Mouse (Mus musculus) ES-E14 (cell line): ENCODE data around the gene Cbx2. TPM values are rescaled to one million over a fixed set of nuclear protein-coding genes. Genes with fewer than 3 reads are reported as not detected.

Experiments used
- DNase-seq: peaks from one replicate; pipeline ENCODE4 v3.0.0-alpha.2; 2013; ENCODE audit warnings: low read depth, low spot score
- H3K27ac ChIP-seq: 2 replicates; pipeline ENCODE4 v1.5.1; 2012; ENCODE audit warnings: low read depth, mild to moderate bottlenecking, low read length, moderate library complexity, mixed read lengths; ENCODE audit not compliant: poor library complexity, insufficient read depth, severe bottlenecking
- H3K36me3 ChIP-seq: 2 replicates; pipeline ENCODE4 v1.6.1; 2012; ENCODE audit warnings: mild to moderate bottlenecking, low read length, moderate library complexity, mixed read lengths; ENCODE audit not compliant: control insufficient read depth, poor library complexity, insufficient read depth, severe bottlenecking
- H3K4me1 ChIP-seq, 2 experiments: fragments of 150-350 bp in 1 of 2; sonication (generic) in 1 of 2; 2 replicates each; pipeline ENCODE4 v1.6.1; 2012; ENCODE audit warnings: low read length in 2 of 2, mild to moderate bottlenecking in 1 of 2, mixed read lengths in 1 of 2; ENCODE audit not compliant: control insufficient read depth in 2 of 2, insufficient read depth in 2 of 2, poor library complexity in 1 of 2
- H3K4me3 ChIP-seq, 2 experiments: fragments of 150-350 bp in 1 of 2; sonication (generic) in 1 of 2; 2 replicates each; pipeline ENCODE4 v1.5.1; 2012; ENCODE audit warnings: low read length in 2 of 2, low read depth in 1 of 2, mild to moderate bottlenecking in 1 of 2, mixed read lengths in 1 of 2; ENCODE audit not compliant: insufficient read depth in 1 of 2, poor library complexity in 1 of 2, severe bottlenecking in 1 of 2
- H3K9ac ChIP-seq: 2 replicates; pipeline ENCODE4 v1.6.1; 2012; ENCODE audit warnings: low read depth, mild to moderate bottlenecking, low read length, mixed read lengths; ENCODE audit not compliant: poor library complexity, insufficient read depth, severe bottlenecking
- H3K9me3 ChIP-seq: fragments of 150-350 bp; sonication (generic); 2 replicates; pipeline ENCODE4 v1.6.1; 2012; ENCODE audit warnings: low read depth, mild to moderate bottlenecking, low read length; ENCODE audit not compliant: control insufficient read depth, insufficient read depth
- CHD2 ChIP-seq: IDR thresholded peaks from 2 replicates; pipeline ENCODE4 v1.6.1; 2014; ENCODE audit warnings: mild to moderate bottlenecking, low read depth, low read length, inconsistent platforms
- HCFC1 ChIP-seq: IDR thresholded peaks from 2 replicates; pipeline ENCODE4 v1.6.1; 2012; ENCODE audit warnings: low read length, inconsistent platforms, borderline replicate concordance; ENCODE audit not compliant: insufficient read depth
- MAFK ChIP-seq: IDR thresholded peaks from 2 replicates; pipeline ENCODE4 v1.6.1; 2014; ENCODE audit warnings: mild to moderate bottlenecking, low read depth, low read length, inconsistent platforms; ENCODE audit not compliant: insufficient read depth
- ZC3H11A ChIP-seq: IDR thresholded peaks from 2 replicates; pipeline ENCODE4 v1.6.1; 2012; ENCODE audit warnings: low read depth, mild to moderate bottlenecking, inconsistent platforms, low read length, borderline replicate concordance
- ZNF384 ChIP-seq: IDR thresholded peaks from 2 replicates; pipeline ENCODE4 v1.6.1; 2012; ENCODE audit warnings: low read depth, low read length, inconsistent platforms
- in situ Hi-C, 2 experiments: fragments of 600-800 bp; cut with MboI; formaldehyde crosslinking; loops; one replicate each; pipeline ENCODE4 v1.15.1; 2025; ENCODE audit warnings: low sequenced_read_pairs in 2 of 2, inconsistent platforms in 1 of 2; ENCODE audit not compliant: unreplicated experiment in 2 of 2
- total RNA-seq: library from RNA; depleted of rRNA; stranded (reverse); fragments of 300-350 nt; gene quantifications from 2 replicates; pipeline ENCODE4 v1.2.3, GENCODE M21; 2012

Cbx2 gene
- total RNA-seq, 1 experiment, result 13.9 TPM

DNA sequence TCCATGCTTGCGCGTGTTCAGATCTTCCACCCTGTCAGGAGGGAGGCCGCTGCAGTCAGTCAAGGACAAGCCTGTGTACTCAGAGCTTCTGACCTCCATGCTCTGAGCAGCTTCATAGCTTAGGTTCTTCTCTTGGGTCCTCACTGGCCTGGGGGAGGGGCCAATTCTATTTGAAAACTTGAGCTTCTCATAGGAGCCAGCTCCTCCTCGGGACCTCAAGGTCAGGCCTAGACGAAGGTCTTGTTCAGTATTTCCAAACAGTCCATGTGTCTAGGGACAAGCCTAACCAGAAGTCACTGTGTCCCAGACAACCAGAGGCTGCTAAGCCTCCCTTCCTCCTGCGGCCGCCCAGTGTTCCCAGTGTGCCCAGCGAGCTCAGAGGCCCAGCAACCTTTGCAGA is 44.1 kb downstream of the Cbx2 start:
- TF ChIP-seq ZNF384 (no peak), MAFK (no peak), HCFC1 (no peak), CHD2 (no peak), ZC3H11A (no peak)
- no peaks in the 10 kb centered on the region for H3K9me3 ChIP-seq
- in situ Hi-C loops, result no loop called here

DNA sequence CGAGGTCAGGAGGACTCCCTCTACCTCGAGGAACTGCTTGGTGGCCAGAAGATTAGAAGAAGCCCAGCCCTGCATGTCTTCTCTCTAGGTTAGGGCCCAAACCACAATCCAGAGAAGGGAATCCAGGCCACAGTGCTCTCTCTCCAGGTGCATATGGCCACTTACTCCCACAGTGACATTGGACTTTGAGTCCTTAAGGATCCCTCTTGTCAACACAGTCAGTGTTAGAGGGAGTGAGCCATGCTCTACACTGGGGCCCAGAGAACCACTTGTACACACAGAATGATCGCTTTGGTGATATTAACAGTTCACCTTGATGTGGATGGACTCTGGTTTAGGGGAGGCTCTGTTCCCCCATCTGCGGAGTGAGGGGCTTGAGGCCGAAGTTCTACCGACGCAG is 49.5 kb downstream of the Cbx2 start:
- DNase-seq, result no peak
- TF ChIP-seq ZC3H11A (no peak), CHD2 (no peak), HCFC1 (no peak), ZNF384 (no peak), MAFK (no peak)
- H3K9me3 ChIP-seq, result no peaks in the 10 kb centered on the region
- H3K27ac ChIP-seq, result no peak overlapping the region
- no peak overlapping the region for H3K4me3 ChIP-seq
- no peak overlapping the region for H3K9ac ChIP-seq
- peaks cover 0 to 2% of the 10 kb centered on the region in 2 experiments; a peak in 1 of 4 replicates for H3K4me1 ChIP-seq
- in situ Hi-C loops, result no loop called here
- H3K36me3 ChIP-seq, result no peaks in the 10 kb centered on the region

More for the DNA sequence above, 44.1 kb downstream of the Cbx2 start:
- no peaks in the 10 kb centered on the region for H3K36me3 ChIP-seq
- no peaks in the 10 kb centered on the region for H3K4me1 ChIP-seq
- no peak for DNase-seq
- no peak overlapping the region for H3K4me3 ChIP-seq
- no peak overlapping the region for H3K9ac ChIP-seq
- no peak overlapping the region for H3K27ac ChIP-seq

DNA sequence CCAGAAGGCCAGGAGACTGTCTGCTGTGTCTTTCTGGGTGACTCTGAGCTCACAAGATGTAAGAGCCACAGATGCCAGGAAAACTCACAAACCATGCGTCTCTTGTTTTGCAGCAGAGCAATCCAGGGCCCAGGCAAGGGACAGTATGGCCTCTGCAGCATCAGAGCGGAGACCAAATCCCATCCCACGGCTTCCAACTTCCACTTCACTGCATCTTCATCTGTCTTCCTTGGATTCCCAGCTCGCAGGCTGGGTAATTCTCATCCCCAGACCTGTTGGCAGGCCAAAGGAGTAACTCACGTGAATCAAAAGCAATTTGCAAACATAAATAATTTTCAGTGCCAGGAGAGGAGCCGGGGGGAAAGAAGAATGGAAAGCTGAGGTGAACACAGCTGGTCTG is 50.2 kb downstream of the Cbx2 start:
- peaks cover 0 to 2% of the 10 kb centered on the region in 2 experiments; a peak in 1 of 4 replicates for H3K4me1 ChIP-seq
- TF ChIP-seq CHD2, result no peak
- TF ChIP-seq ZC3H11A, result no peak
- no peak for TF ChIP-seq MAFK
- TF ChIP-seq ZNF384, result no peak
- TF ChIP-seq HCFC1, result no peak
- no peaks in the 10 kb centered on the region for H3K9me3 ChIP-seq
- H3K4me3 ChIP-seq, result no peak overlapping the region
- H3K36me3 ChIP-seq, result no peaks in the 10 kb centered on the region
- no peak for DNase-seq
- in situ Hi-C loops, result no loop called here
- H3K9ac ChIP-seq, result no peak overlapping the region
- no peak overlapping the region for H3K27ac ChIP-seq

DNA sequence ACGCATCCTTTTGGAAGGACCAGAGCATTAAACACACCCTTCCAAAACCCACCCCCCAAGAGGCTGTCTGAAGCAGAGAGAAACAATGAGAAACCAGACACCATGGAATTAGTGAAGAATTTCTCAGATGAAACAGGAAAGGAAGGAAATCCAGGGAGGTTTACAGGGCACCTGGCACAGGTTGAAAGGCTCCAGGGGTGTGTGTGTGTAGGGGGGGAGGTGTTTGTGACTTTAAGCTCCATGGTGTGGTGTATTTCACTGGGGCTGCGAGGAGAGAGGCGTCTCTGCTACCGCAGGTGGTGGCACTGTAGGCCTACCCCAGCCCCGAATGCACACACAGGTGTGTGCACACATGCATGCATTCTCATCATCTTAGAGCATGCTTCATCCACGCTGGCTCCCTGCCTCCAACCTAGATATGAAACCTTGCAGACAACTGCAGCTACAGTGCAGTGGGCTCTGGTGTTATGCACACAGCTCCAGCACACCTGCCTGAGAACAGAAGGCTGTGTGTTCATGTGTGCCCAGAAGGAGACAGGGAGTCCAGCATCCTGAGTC is 51.2 kb downstream of the Cbx2 start:
- no peak for TF ChIP-seq CHD2
- no peak for TF ChIP-seq MAFK
- TF ChIP-seq HCFC1, result no peak
- TF ChIP-seq ZNF384, result no peak
- H3K4me3 ChIP-seq, result no peak overlapping the region
- H3K27ac ChIP-seq, result no peak overlapping the region
- no peaks in the 10 kb centered on the region for H3K36me3 ChIP-seq
- no peaks in the 10 kb centered on the region for H3K9me3 ChIP-seq
- no peak overlapping the region for H3K9ac ChIP-seq
- H3K4me1 ChIP-seq, result peaks cover 0 to 5% of the 10 kb centered on the region in 2 experiments; a peak in 3 of 4 replicates
- in situ Hi-C loops, result no loop called here
- DNase-seq, result no peak

DNA sequence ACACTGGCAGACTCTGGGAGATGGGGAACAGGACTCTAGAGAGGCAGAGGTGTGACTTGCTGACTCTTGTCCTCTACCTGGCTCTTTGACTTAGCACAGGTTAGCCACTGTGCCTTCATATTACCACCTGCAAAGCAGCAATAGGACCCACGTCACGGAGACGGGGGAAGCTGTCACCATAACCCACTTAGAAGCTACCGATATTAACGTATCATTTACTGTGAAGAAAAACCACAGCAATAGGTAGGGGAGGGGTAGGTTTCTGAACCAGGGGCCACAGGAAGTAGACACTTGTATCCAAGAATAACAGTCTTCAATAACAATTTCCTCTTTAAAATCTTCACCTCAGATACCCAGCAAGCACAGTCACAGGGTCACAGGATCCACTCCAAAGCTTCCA is 53.0 kb downstream of the Cbx2 start:
- Histone ChIP-seq H3K4me1 (peaks cover 0 to 13% of the 10 kb centered on the region in 2 experiments; a peak in 3 of 4 replicates), H3K4me3 (no peak overlapping the region), H3K27ac (no peak overlapping the region), H3K36me3 (no peaks in the 10 kb centered on the region), H3K9me3 (no peaks in the 10 kb centered on the region), H3K9ac (no peak overlapping the region)
- in situ Hi-C loops, result loop anchor here in 1 of 2 experiments (25.0 kb wide), 1 partner anchor 1161 kb away; the partner anchor contains the start of gene Bahcc1
- TF ChIP-seq CHD2 (no peak), ZNF384 (no peak), ZC3H11A (no peak), MAFK (no peak), HCFC1 (no peak)
- DNase-seq, result no peak
